Mouse (Mus musculus): ENCODE data around the gene Tmem81. TPM values are rescaled to one million over a fixed set of nuclear protein-coding genes. Genes with fewer than 3 reads are reported as not detected.

Gene Tmem81
- total and polyA plus RNA-seq, 3 experiments, result 0.95 to 16.4 (median 9.9) TPM

DNA sequence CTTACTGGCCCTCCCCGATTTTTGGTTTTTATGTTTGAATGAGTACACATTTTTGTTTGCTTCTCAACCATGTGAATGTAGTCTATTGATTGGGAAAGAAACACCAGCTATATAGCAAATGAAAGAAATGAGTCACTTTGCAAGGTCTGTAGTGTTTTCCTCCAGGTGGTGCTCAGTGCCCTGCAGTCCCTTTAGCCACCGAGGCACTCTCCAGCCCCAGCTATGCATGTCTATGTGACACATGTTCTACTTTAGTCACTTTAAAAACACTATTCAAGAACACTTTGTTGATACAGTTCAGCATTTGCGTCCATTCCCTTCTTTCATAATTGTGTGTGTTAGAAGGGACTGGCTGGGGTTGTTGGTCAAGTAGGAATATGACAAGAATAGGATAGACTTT is 22.8 kb upstream of the Tmem81 start:
- Histone ChIP-seq H3K4me3 (ENCODE audit: low read depth, low read length) (no peak overlapping the region), H3K36me3 (replicated peaks) (peaks cover 75% of the 10 kb centered on the region), H3K9me3 (replicated peaks) (no peaks in the 10 kb centered on the region), H3K27me3 (ENCODE audit: insufficient read depth, low read length) (no peaks in the 10 kb centered on the region), H3K4me1 (ENCODE audit: insufficient read depth, low read depth, low read length) (peaks cover 41% of the 10 kb centered on the region)
- DNase-seq (ENCODE audit: low spot score) (no peak), ATAC-seq (ENCODE audit: extremely low read depth, insufficient number of reproducible peaks, low FRiP score, poor library complexity, severe bottlenecking) (no peak)
- TF ChIP-seq POLR2AphosphoS5 (IDR thresholded peaks at IDR 0.05; ENCODE audit: insufficient replicate concordance, low read depth, low read length), result no peak
- TF ChIP-seq GATA2 (IDR thresholded peaks at IDR 0.05; ENCODE audit: borderline replicate concordance, low read depth, low read length), result no peak
- TF ChIP-seq CTCF (IDR thresholded peaks at IDR 0.05; ENCODE audit: low read depth, low read length), result no peak
- no peak for TF ChIP-seq GATA1 (IDR thresholded peaks at IDR 0.05; ENCODE audit: borderline replicate concordance, low read length)
- TF ChIP-seq TAL1 (conservative IDR thresholded peaks at IDR 0.05; ENCODE audit: low read depth, low read length), result no peak

DNA sequence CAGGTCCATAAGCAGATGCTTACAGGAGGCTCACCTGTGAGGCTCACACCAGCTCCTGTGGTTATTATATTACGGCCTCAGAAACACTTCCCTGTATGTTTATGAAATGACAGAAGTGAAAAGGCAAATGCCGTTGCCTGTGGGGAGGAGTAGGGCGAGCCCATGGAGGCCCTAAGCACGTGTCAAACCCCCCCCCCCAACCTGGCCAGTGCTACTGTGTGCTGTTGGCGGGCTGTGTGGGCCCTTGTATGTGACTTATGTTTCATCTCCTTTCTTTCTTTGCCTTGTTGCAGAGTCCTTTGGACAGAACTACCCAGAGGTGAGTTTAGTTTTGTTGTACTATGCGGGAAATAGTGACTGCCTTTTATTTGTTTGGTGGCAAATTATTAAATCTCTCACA is 22.3 kb upstream of the Tmem81 start:
- TF ChIP-seq POLR2AphosphoS5 (IDR thresholded peaks at IDR 0.05; ENCODE audit: insufficient replicate concordance, low read depth, low read length) (no peak), TAL1 (conservative IDR thresholded peaks at IDR 0.05; ENCODE audit: low read depth, low read length) (no peak), CTCF (IDR thresholded peaks at IDR 0.05; ENCODE audit: low read depth, low read length) (no peak), GATA1 (IDR thresholded peaks at IDR 0.05; ENCODE audit: borderline replicate concordance, low read length) (no peak), GATA2 (IDR thresholded peaks at IDR 0.05; ENCODE audit: borderline replicate concordance, low read depth, low read length) (no peak)
- Histone ChIP-seq H3K27me3 (ENCODE audit: insufficient read depth, low read length) (no peaks in the 10 kb centered on the region), H3K36me3 (replicated peaks) (peaks cover 80% of the 10 kb centered on the region), H3K9me3 (replicated peaks) (no peaks in the 10 kb centered on the region), H3K4me3 (ENCODE audit: low read depth, low read length) (no peak overlapping the region), H3K4me1 (ENCODE audit: insufficient read depth, low read depth, low read length) (peaks cover 36% of the 10 kb centered on the region)
- ATAC-seq (ENCODE audit: extremely low read depth, insufficient number of reproducible peaks, low FRiP score, poor library complexity, severe bottlenecking) (no peak), DNase-seq (ENCODE audit: low spot score) (no peak)

DNA sequence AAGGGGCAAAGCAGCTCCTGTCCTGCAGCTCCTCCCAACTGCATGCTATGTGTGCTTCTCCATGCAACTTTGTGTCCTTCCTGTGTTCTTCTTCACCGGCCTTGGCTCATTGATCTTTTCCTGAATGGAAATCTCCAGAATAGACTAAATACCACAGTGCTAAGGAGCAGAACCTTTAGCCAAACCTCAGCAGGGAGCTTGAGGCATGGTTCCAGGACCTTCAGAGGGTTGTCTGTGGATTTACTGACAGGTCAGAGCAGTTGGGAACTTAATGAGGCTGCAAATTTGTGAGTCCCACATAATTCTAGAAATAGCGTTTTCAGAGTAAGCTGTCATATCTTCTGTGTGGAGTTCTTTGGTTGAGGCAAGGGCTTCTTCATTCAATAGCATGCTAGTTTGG is 5.5 kb upstream of the Tmem81 start:
- no peaks in the 10 kb centered on the region for H3K4me1 ChIP-seq (ENCODE audit: insufficient read depth, low read depth, low read length)
- H3K36me3 ChIP-seq (replicated peaks), result peaks cover 90% of the 10 kb centered on the region
- ATAC-seq (ENCODE audit: extremely low read depth, insufficient number of reproducible peaks, low FRiP score, poor library complexity, severe bottlenecking), result no peak
- no peaks in the 10 kb centered on the region for H3K27me3 ChIP-seq (ENCODE audit: insufficient read depth, low read length)
- TF ChIP-seq GATA1 (IDR thresholded peaks at IDR 0.05; ENCODE audit: borderline replicate concordance, low read length) (no peak), POLR2AphosphoS5 (IDR thresholded peaks at IDR 0.05; ENCODE audit: insufficient replicate concordance, low read depth, low read length) (no peak), TAL1 (conservative IDR thresholded peaks at IDR 0.05; ENCODE audit: low read depth, low read length) (no peak), GATA2 (IDR thresholded peaks at IDR 0.05; ENCODE audit: borderline replicate concordance, low read depth, low read length) (no peak), CTCF (IDR thresholded peaks at IDR 0.05; ENCODE audit: low read depth, low read length) (no peak)
- DNase-seq (ENCODE audit: low spot score), result no peak
- no peaks in the 10 kb centered on the region for H3K9me3 ChIP-seq (replicated peaks)
- no peak overlapping the region for H3K4me3 ChIP-seq (ENCODE audit: low read depth, low read length)

DNA sequence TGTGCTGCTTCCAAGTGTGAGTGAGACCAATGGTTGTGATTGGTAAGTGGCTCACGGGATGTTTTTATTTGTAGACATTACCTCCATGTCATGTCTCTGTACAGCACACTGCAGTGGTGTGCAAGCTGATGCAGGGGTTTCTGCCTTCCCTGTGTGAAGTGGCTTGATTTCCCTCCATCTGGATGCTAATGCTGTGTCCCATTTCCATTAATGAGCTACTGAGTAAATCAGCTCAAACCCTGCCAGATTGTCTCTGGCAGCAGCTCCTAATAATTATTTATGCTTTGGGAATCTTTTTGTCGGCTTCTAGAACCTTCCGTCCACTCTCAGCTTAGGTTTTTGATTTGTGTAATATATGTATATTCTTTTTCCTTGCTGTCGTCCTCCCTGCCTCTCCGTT is 875 bp upstream of the Tmem81 start:
- no peak for TF ChIP-seq GATA1 (IDR thresholded peaks at IDR 0.05; ENCODE audit: borderline replicate concordance, low read length)
- TF ChIP-seq POLR2AphosphoS5 (IDR thresholded peaks at IDR 0.05; ENCODE audit: insufficient replicate concordance, low read depth, low read length), result no peak
- TF ChIP-seq TAL1 (conservative IDR thresholded peaks at IDR 0.05; ENCODE audit: low read depth, low read length), result no peak
- TF ChIP-seq CTCF (IDR thresholded peaks at IDR 0.05; ENCODE audit: low read depth, low read length), result no peak
- TF ChIP-seq GATA2 (IDR thresholded peaks at IDR 0.05; ENCODE audit: borderline replicate concordance, low read depth, low read length), result no peak
- Histone ChIP-seq H3K27me3 (ENCODE audit: insufficient read depth, low read length) (no peaks in the 10 kb centered on the region), H3K4me1 (ENCODE audit: insufficient read depth, low read depth, low read length) (no peaks in the 10 kb centered on the region), H3K9me3 (replicated peaks) (no peaks in the 10 kb centered on the region), H3K4me3 (ENCODE audit: low read depth, low read length) (no peak overlapping the region), H3K36me3 (replicated peaks) (peaks cover 93% of the 10 kb centered on the region)
- ATAC-seq (ENCODE audit: extremely low read depth, insufficient number of reproducible peaks, low FRiP score, poor library complexity, severe bottlenecking) (no peak), DNase-seq (ENCODE audit: low spot score) (no peak)

DNA sequence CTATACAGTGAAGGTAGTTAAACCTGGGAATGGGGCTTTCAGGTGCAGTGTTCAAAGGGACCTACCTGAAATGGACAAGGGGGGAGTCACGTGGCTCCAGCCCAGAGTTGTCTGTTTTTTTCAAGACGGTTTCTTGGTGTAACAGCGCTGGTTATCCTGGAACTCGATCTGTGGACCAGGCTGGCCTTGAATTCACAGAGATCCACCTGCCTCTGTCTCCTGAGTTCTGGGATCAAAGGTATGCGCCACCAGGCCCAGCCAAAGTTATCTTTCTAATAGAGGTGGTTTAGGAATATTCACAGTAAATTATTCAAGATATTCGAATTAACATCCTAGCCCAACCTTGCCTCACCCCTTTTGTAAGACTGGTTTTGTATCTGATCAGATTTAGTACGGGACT is 626 bp downstream of the Tmem81 start:
- TF ChIP-seq POLR2AphosphoS5 (IDR thresholded peaks at IDR 0.05; ENCODE audit: insufficient replicate concordance, low read depth, low read length) (no peak), GATA1 (IDR thresholded peaks at IDR 0.05; ENCODE audit: borderline replicate concordance, low read length) (no peak), GATA2 (IDR thresholded peaks at IDR 0.05; ENCODE audit: borderline replicate concordance, low read depth, low read length) (no peak), TAL1 (conservative IDR thresholded peaks at IDR 0.05; ENCODE audit: low read depth, low read length) (no peak), CTCF (IDR thresholded peaks at IDR 0.05; ENCODE audit: low read depth, low read length) (no peak)
- peaks cover 78% of the 10 kb centered on the region for H3K36me3 ChIP-seq (replicated peaks)
- ATAC-seq (ENCODE audit: extremely low read depth, insufficient number of reproducible peaks, low FRiP score, poor library complexity, severe bottlenecking) (no peak), DNase-seq (ENCODE audit: low spot score) (no peak)
- H3K27me3 ChIP-seq (ENCODE audit: insufficient read depth, low read length), result peaks cover 3% of the 10 kb centered on the region; the same call in 1 of the 2 replicates
- no peaks in the 10 kb centered on the region for H3K9me3 ChIP-seq (replicated peaks)
- no peak overlapping the region for H3K4me3 ChIP-seq (ENCODE audit: low read depth, low read length)
- H3K4me1 ChIP-seq (ENCODE audit: insufficient read depth, low read depth, low read length), result no peaks in the 10 kb centered on the region

DNA sequence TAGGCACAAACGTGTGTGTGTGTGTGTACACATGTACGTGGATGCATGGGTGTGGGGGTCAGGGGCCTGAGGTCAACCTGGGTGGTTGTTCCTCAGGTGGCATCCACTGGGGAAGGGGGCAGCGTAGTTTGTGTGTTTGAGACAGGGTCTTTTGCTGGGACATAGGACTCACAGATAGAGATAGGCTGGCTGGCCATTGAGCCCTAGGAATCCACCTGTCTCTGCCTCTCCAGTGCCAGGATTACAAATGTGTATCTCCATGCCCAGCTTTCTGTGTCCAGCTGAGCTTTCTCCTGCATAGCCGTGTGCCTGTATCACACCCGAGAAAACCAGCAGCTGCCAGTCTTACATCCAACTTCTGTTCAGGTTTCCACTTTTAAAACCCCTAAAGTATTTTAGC is 3.7 kb downstream of the Tmem81 start:
- TF ChIP-seq GATA1 (IDR thresholded peaks at IDR 0.05; ENCODE audit: borderline replicate concordance, low read length), result no peak
- TF ChIP-seq GATA2 (IDR thresholded peaks at IDR 0.05; ENCODE audit: borderline replicate concordance, low read depth, low read length), result no peak
- TF ChIP-seq CTCF (IDR thresholded peaks at IDR 0.05; ENCODE audit: low read depth, low read length), result no peak
- no peak for TF ChIP-seq POLR2AphosphoS5 (IDR thresholded peaks at IDR 0.05; ENCODE audit: insufficient replicate concordance, low read depth, low read length)
- no peak for TF ChIP-seq TAL1 (conservative IDR thresholded peaks at IDR 0.05; ENCODE audit: low read depth, low read length)
- Histone ChIP-seq H3K9me3 (replicated peaks) (no peaks in the 10 kb centered on the region), H3K36me3 (replicated peaks) (peaks cover 50% of the 10 kb centered on the region), H3K27me3 (ENCODE audit: insufficient read depth, low read length) (peaks cover 33% of the 10 kb centered on the region), H3K4me1 (ENCODE audit: insufficient read depth, low read depth, low read length) (no peaks in the 10 kb centered on the region), H3K4me3 (ENCODE audit: low read depth, low read length) (no peak overlapping the region)
- no peak for ATAC-seq (ENCODE audit: extremely low read depth, insufficient number of reproducible peaks, low FRiP score, poor library complexity, severe bottlenecking)
- DNase-seq (ENCODE audit: low spot score), result no peak
